Mouse (Mus musculus): ENCODE measurements around the gene Pcdh7.

Gene Pcdh7

GRCm38 (mm10) chr5:57797951-57798670, 80.3 kb downstream of the Pcdh7 start:
- no peaks in the 10 kb centered on the region for H3K4me1 ChIP-seq (replicated peaks; ENCODE audit: low read depth, low read length)
- no peaks in the 10 kb centered on the region for H3K9me3 ChIP-seq (ENCODE audit: low read length)
- TF ChIP-seq CTCF (conservative IDR thresholded peaks at IDR 0.05; ENCODE audit: low read length) (no peak), POU5F1 (IDR thresholded peaks at IDR 0.05; ENCODE audit: borderline replicate concordance, low read length) (no peak), NANOG (IDR thresholded peaks at IDR 0.05; ENCODE audit: borderline replicate concordance, low read length) (no peak)
- no peaks in the 10 kb centered on the region for H3K27me3 ChIP-seq (ENCODE audit: insufficient read depth, low read length)
- no peak overlapping the region for H3K4me3 ChIP-seq (replicated peaks; ENCODE audit: low read length)
- no peaks in the 10 kb centered on the region for H3K36me3 ChIP-seq (ENCODE audit: insufficient read depth, low read length)

DNA sequence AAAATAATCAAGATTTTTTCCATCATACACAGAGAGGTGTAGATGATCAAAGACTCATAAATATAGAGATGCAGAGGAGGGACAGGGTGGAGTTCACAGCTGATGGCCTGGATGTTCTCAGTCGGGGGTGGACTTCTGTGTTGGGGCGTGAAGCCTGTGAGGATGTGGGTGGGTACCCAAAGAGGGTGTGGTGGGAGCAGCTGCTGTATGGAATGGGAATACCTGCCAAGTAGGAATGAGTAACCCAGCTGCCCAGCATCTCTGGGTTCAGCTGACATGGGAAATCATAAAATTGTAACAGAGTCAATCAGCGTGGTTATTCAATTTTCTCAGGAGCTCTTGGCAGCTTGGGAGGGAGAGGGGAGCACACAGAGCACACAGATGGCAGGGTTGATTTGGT, 85.3 kb downstream of the Pcdh7 start:
- Histone ChIP-seq H3K36me3 (ENCODE audit: insufficient read depth, low read length) (no peaks in the 10 kb centered on the region), H3K4me1 (replicated peaks; ENCODE audit: low read depth, low read length) (no peaks in the 10 kb centered on the region), H3K27me3 (ENCODE audit: insufficient read depth, low read length) (no peaks in the 10 kb centered on the region), H3K9me3 (ENCODE audit: low read length) (no peaks in the 10 kb centered on the region), H3K4me3 (replicated peaks; ENCODE audit: low read length) (no peak overlapping the region)
- TF ChIP-seq NANOG (IDR thresholded peaks at IDR 0.05; ENCODE audit: borderline replicate concordance, low read length): no peak
- no peak for TF ChIP-seq CTCF (conservative IDR thresholded peaks at IDR 0.05; ENCODE audit: low read length)
- no peak for TF ChIP-seq POU5F1 (IDR thresholded peaks at IDR 0.05; ENCODE audit: borderline replicate concordance, low read length)

- H3K9me3 ChIP-seq (ENCODE audit: low read length): no peaks in the 10 kb centered on the region
- no peaks in the 10 kb centered on the region for H3K36me3 ChIP-seq (ENCODE audit: insufficient read depth, low read length)
- H3K4me3 ChIP-seq (replicated peaks; ENCODE audit: low read length): no peak overlapping the region
- no peaks in the 10 kb centered on the region for H3K27me3 ChIP-seq (ENCODE audit: insufficient read depth, low read length)
- H3K4me1 ChIP-seq (replicated peaks; ENCODE audit: low read depth, low read length): no peaks in the 10 kb centered on the region
- no peak for TF ChIP-seq POU5F1 (IDR thresholded peaks at IDR 0.05; ENCODE audit: borderline replicate concordance, low read length)
- no peak for TF ChIP-seq CTCF (conservative IDR thresholded peaks at IDR 0.05; ENCODE audit: low read length)
- TF ChIP-seq NANOG (IDR thresholded peaks at IDR 0.05; ENCODE audit: borderline replicate concordance, low read length): no peak
These were observed 86.1 kb downstream of the Pcdh7 start for GRCm38 (mm10) chr5:57803890-57804289.

- TF ChIP-seq CTCF (conservative IDR thresholded peaks at IDR 0.05; ENCODE audit: low read length) (no peak), NANOG (IDR thresholded peaks at IDR 0.05; ENCODE audit: borderline replicate concordance, low read length) (no peak), POU5F1 (IDR thresholded peaks at IDR 0.05; ENCODE audit: borderline replicate concordance, low read length) (no peak)
- H3K36me3 ChIP-seq (ENCODE audit: insufficient read depth, low read length): no peaks in the 10 kb centered on the region
- no peaks in the 10 kb centered on the region for H3K27me3 ChIP-seq (ENCODE audit: insufficient read depth, low read length)
- no peak overlapping the region for H3K4me3 ChIP-seq (replicated peaks; ENCODE audit: low read length)
- no peaks in the 10 kb centered on the region for H3K9me3 ChIP-seq (ENCODE audit: low read length)
- H3K4me1 ChIP-seq (replicated peaks; ENCODE audit: low read depth, low read length): no peaks in the 10 kb centered on the region
These were observed 89.6 kb downstream of the Pcdh7 start for GRCm38 (mm10) chr5:57807350-57807749.

GRCm38 (mm10) chr5:57810641-57811040, 92.9 kb downstream of the Pcdh7 start:
- no peaks in the 10 kb centered on the region for H3K4me1 ChIP-seq (replicated peaks; ENCODE audit: low read depth, low read length)
- H3K36me3 ChIP-seq (ENCODE audit: insufficient read depth, low read length): no peaks in the 10 kb centered on the region
- H3K4me3 ChIP-seq (replicated peaks; ENCODE audit: low read length): no peak overlapping the region
- TF ChIP-seq CTCF (conservative IDR thresholded peaks at IDR 0.05; ENCODE audit: low read length) (no peak), POU5F1 (IDR thresholded peaks at IDR 0.05; ENCODE audit: borderline replicate concordance, low read length) (no peak), NANOG (IDR thresholded peaks at IDR 0.05; ENCODE audit: borderline replicate concordance, low read length) (no peak)
- H3K9me3 ChIP-seq (ENCODE audit: low read length): no peaks in the 10 kb centered on the region
- H3K27me3 ChIP-seq (ENCODE audit: insufficient read depth, low read length): no peaks in the 10 kb centered on the region

- Histone ChIP-seq H3K4me1 (replicated peaks; ENCODE audit: low read depth, low read length) (no peaks in the 10 kb centered on the region), H3K9me3 (ENCODE audit: low read length) (peaks cover 14% of the 10 kb centered on the region; the same call in 1 of the 2 replicates), H3K27me3 (ENCODE audit: insufficient read depth, low read length) (no peaks in the 10 kb centered on the region), H3K36me3 (ENCODE audit: insufficient read depth, low read length) (no peaks in the 10 kb centered on the region), H3K4me3 (replicated peaks; ENCODE audit: low read length) (no peak overlapping the region)
- no peak for TF ChIP-seq POU5F1 (IDR thresholded peaks at IDR 0.05; ENCODE audit: borderline replicate concordance, low read length)
- TF ChIP-seq CTCF (conservative IDR thresholded peaks at IDR 0.05; ENCODE audit: low read length): no peak
- no peak for TF ChIP-seq NANOG (IDR thresholded peaks at IDR 0.05; ENCODE audit: borderline replicate concordance, low read length)
These were observed 98.3 kb downstream of the Pcdh7 start for GRCm38 (mm10) chr5:57815964-57816589.

DNA sequence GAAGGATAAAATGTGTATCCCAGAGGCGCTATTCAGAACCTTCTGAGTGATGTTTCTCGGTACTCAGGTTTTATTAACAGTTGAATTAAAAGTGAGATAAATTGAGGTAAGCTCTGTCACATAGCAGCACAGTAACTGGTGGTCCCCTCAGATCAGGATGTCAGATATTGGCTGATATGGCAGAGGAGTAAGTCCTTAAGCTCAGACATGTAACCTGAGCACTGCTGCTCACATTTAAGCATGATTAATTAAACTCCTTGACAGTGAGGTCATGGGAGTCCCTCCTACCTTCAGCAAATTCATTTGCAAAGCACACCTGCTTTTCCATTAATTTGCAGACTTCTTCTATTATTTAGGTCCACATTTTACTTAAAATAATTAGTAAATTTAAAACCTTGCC, 102.0 kb downstream of the Pcdh7 start:
- TF ChIP-seq CTCF (conservative IDR thresholded peaks at IDR 0.05; ENCODE audit: low read length) (no peak), NANOG (IDR thresholded peaks at IDR 0.05; ENCODE audit: borderline replicate concordance, low read length) (no peak), POU5F1 (IDR thresholded peaks at IDR 0.05; ENCODE audit: borderline replicate concordance, low read length) (no peak)
- Histone ChIP-seq H3K4me3 (replicated peaks; ENCODE audit: low read length) (no peak overlapping the region), H3K27me3 (ENCODE audit: insufficient read depth, low read length) (no peaks in the 10 kb centered on the region), H3K36me3 (ENCODE audit: insufficient read depth, low read length) (no peaks in the 10 kb centered on the region), H3K9me3 (ENCODE audit: low read length) (peaks cover 17% of the 10 kb centered on the region; the same call in 1 of the 2 replicates), H3K4me1 (replicated peaks; ENCODE audit: low read depth, low read length) (no peaks in the 10 kb centered on the region)

DNA sequence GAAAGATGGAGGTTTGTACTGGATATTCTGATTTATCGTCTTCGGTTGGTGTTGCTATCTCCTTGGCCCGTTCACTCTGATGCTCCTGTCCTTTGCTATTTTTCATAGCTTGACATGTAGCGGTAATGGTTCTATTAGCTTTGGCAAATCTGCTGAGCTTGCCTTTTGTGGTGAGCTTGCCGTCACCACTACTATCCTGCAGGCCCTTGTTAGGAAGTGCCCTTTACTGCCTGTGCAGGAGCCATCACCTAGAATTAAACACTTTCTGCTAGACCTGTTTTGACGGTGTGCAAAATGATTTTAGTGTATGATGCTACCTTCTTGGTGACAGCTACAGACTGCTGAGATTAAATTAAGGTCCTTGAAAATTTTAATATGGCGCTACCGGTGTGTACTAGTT, 103.3 kb downstream of the Pcdh7 start:
- TF ChIP-seq POU5F1 (IDR thresholded peaks at IDR 0.05; ENCODE audit: borderline replicate concordance, low read length) (no peak), CTCF (conservative IDR thresholded peaks at IDR 0.05; ENCODE audit: low read length) (no peak), NANOG (IDR thresholded peaks at IDR 0.05; ENCODE audit: borderline replicate concordance, low read length) (no peak)

More for the DNA sequence above, 103.3 kb downstream of the Pcdh7 start:
- H3K9me3 ChIP-seq (ENCODE audit: low read length): peaks cover 17% of the 10 kb centered on the region; the same call in 1 of the 2 replicates
- no peaks in the 10 kb centered on the region for H3K27me3 ChIP-seq (ENCODE audit: insufficient read depth, low read length)
- no peak overlapping the region for H3K4me3 ChIP-seq (replicated peaks; ENCODE audit: low read length)
- no peaks in the 10 kb centered on the region for H3K36me3 ChIP-seq (ENCODE audit: insufficient read depth, low read length)
- no peaks in the 10 kb centered on the region for H3K4me1 ChIP-seq (replicated peaks; ENCODE audit: low read depth, low read length)
